In the genomic region with DNA sequence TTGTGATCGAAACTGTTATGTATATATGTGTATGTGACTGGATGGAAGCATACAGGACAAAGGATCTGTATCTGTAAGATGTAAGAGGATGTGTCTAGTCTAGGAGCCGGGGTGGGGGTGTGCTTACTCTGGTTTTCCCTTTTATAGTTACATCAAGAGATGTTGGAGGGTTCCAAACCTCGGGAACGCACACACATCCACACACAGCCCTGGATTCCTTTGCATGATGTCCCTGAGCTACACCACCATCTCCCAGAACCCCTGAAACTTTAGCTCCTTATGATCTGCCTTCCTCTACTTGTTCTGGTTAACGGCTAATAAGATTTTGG, we compare ENCODE assay signal across 8 mouse cellular contexts. TPM values are rescaled to one million over a fixed set of nuclear protein-coding genes. Genes with fewer than 3 reads are reported as not detected.
DNase-seq lines count a peak whose midpoint lies in the region; ATAC-seq and TF ChIP-seq lines count a peak whose summit lies in the region.

No protein-coding gene starts in this region.

- peak; percentile 41 for DNase-seq in kidney, adult 9 months
- DNase-seq in kidney, postnatal 14 days, result no peak
- DNase-seq in hindbrain, embryonic 11.5 days (ENCODE audit: low spot score), result no peak
- no peak for DNase-seq in liver, postnatal 0 days
- DNase-seq in frontal cortex, postnatal 10 days (ENCODE audit: low spot score in 2 of 2), result no peak
- no peak for DNase-seq in thymus, postnatal 10 days (ENCODE audit: low spot score in 2 of 2)
- no peak for DNase-seq in natural killer cell, adult 2 months (ENCODE audit: low spot score in 2 of 2)

- H3K9ac ChIP-seq in hindbrain, embryonic 11.5 days (ENCODE audit: low read depth, low read length), result no peak overlapping the region
- peak overlapping the region; percentile 77 for H3K9ac ChIP-seq in liver, postnatal 0 days (replicated peaks)

- H3K4me2 ChIP-seq in hindbrain, embryonic 11.5 days (replicated peaks; ENCODE audit: low read depth, low read length), result no peak overlapping the region
- H3K4me2 ChIP-seq in liver, postnatal 0 days (ENCODE audit: low read depth, low read length), result peak overlapping the region; percentile 91

- WGBS in hindbrain, embryonic 11.5 days, result 80% methylated on average over 5 of the region's 5 CpGs
- WGBS in liver, postnatal 0 days (ENCODE audit: insufficient replicate concordance), result 64% methylated on average over 5 of the region's 5 CpGs

- no peaks in the 10 kb centered on the region for H3K36me3 ChIP-seq in hindbrain, embryonic 11.5 days (ENCODE audit: control insufficient read depth, insufficient read depth, low read length)
- H3K36me3 ChIP-seq in liver, postnatal 0 days (replicated peaks; ENCODE audit: insufficient read depth, low read length), result peaks cover 32% of the 10 kb centered on the region

- no peak for ATAC-seq in hindbrain, embryonic 11.5 days (ENCODE audit: low FRiP score)
- ATAC-seq in liver, postnatal 0 days, result no peak

- no peaks in the 10 kb centered on the region for H3K9me3 ChIP-seq in hindbrain, embryonic 11.5 days (ENCODE audit: control insufficient read depth, low read length)
- H3K9me3 ChIP-seq in liver, postnatal 0 days (ENCODE audit: low read length), result no peaks in the 10 kb centered on the region

- H3K4me3 ChIP-seq in brown adipose tissue, adult 24 weeks (ENCODE audit: insufficient read depth, low read depth, low read length), result peak overlapping the region; percentile 77
- H3K4me3 ChIP-seq in hindbrain, embryonic 11.5 days (ENCODE audit: low read depth, low read length), result 0 out of 2 replicates have a peak overlapping the region, but pooled peaks have one; percentile 2
- peak overlapping the region; percentile 65 for H3K4me3 ChIP-seq in liver, postnatal 0 days (ENCODE audit: low read depth, low read length)

- peaks cover 19% of the 10 kb centered on the region for H3K4me1 ChIP-seq in brown adipose tissue, adult 24 weeks (ENCODE audit: control insufficient read depth, insufficient read depth, insufficient read length, low read length)
- no peaks in the 10 kb centered on the region for H3K4me1 ChIP-seq in hindbrain, embryonic 11.5 days (replicated peaks; ENCODE audit: control insufficient read depth, insufficient read depth, low read length)
- peaks cover 58% of the 10 kb centered on the region for H3K4me1 ChIP-seq in liver, postnatal 0 days (ENCODE audit: insufficient read depth)

- TF ChIP-seq EP300 in liver, postnatal 0 days (IDR thresholded peaks at IDR 0.05; ENCODE audit: low read depth), result no peak

- H3K27me3 ChIP-seq in hindbrain, embryonic 11.5 days (ENCODE audit: control insufficient read depth, insufficient read depth, low read length), result no peaks in the 10 kb centered on the region
- no peaks in the 10 kb centered on the region for H3K27me3 ChIP-seq in liver, postnatal 0 days (ENCODE audit: insufficient read depth, low read length)

- no peak for TF ChIP-seq CTCF in liver, postnatal 0 days (IDR thresholded peaks at IDR 0.05; ENCODE audit: low read depth)

- peak overlapping the region; percentile 98 for H3K27ac ChIP-seq in brown adipose tissue, adult 24 weeks (replicated peaks; ENCODE audit: low read depth, low read length)
- H3K27ac ChIP-seq in hindbrain, embryonic 11.5 days (ENCODE audit: low read depth, low read length), result no peak overlapping the region
- H3K27ac ChIP-seq in liver, postnatal 0 days (ENCODE audit: low read depth), result peak overlapping the region; percentile 96

RNA-seq across cellular contexts. Expression of a gene that starts 1.7 kb away (rescaled TPM):
- polyA plus RNA-seq in brown adipose tissue, adult 24 weeks (2012; ENCODE audit: insufficient read depth, insufficient read length, missing spikeins), result 243 and 355 TPM in 2 replicates
- 22.0 and 22.5 TPM in 2 replicates for polyA plus RNA-seq in hindbrain, embryonic 11.5 days (2014; fragmentation: Nextera tagmentation; extraction: Ambion mirVana)
- 64.4 and 93.5 TPM in 2 replicates for polyA plus RNA-seq in liver, postnatal 0 days (2015; fragmentation: Nextera tagmentation; extraction: Ambion mirVana)

RNA-seq across cellular contexts. Expression of a gene that starts 19.6 kb away (rescaled TPM):
- 73.4 and 85.4 TPM in 2 replicates for polyA plus RNA-seq in brown adipose tissue, adult 24 weeks (2012; ENCODE audit: insufficient read depth, insufficient read length, missing spikeins)
- polyA plus RNA-seq in hindbrain, embryonic 11.5 days (2014; fragmentation: Nextera tagmentation; extraction: Ambion mirVana), result 334 and 359 TPM in 2 replicates
- 80.4 and 88.9 TPM in 2 replicates for polyA plus RNA-seq in liver, postnatal 0 days (2015; fragmentation: Nextera tagmentation; extraction: Ambion mirVana)

RNA-seq across cellular contexts. Expression of a gene that starts 30.4 kb away (rescaled TPM):
- 16.2 and 37.3 TPM in 2 replicates for polyA plus RNA-seq in brown adipose tissue, adult 24 weeks (2012; ENCODE audit: insufficient read depth, insufficient read length, missing spikeins)
- 22.7 and 30.1 TPM in 2 replicates for polyA plus RNA-seq in hindbrain, embryonic 11.5 days (2014; fragmentation: Nextera tagmentation; extraction: Ambion mirVana)
- polyA plus RNA-seq in liver, postnatal 0 days (2015; fragmentation: Nextera tagmentation; extraction: Ambion mirVana), result 9.4 and 10.6 TPM in 2 replicates

RNA-seq across cellular contexts. Expression of a gene that starts 44.4 kb away (rescaled TPM):
- 587 and 667 TPM in 2 replicates for polyA plus RNA-seq in brown adipose tissue, adult 24 weeks (2012; ENCODE audit: insufficient read depth, insufficient read length, missing spikeins)
- polyA plus RNA-seq in hindbrain, embryonic 11.5 days (2014; fragmentation: Nextera tagmentation; extraction: Ambion mirVana), result 706 and 742 TPM in 2 replicates
- polyA plus RNA-seq in liver, postnatal 0 days (2015; fragmentation: Nextera tagmentation; extraction: Ambion mirVana), result 699 and 710 TPM in 2 replicates

RNA-seq across cellular contexts. Expression of a gene that starts 44.4 kb away (rescaled TPM):
- 1,002 and 1,055 TPM in 2 replicates for polyA plus RNA-seq in brown adipose tissue, adult 24 weeks (2012; ENCODE audit: insufficient read depth, insufficient read length, missing spikeins)
- polyA plus RNA-seq in hindbrain, embryonic 11.5 days (2014; fragmentation: Nextera tagmentation; extraction: Ambion mirVana), result 445 and 467 TPM in 2 replicates
- 379 and 389 TPM in 2 replicates for polyA plus RNA-seq in liver, postnatal 0 days (2015; fragmentation: Nextera tagmentation; extraction: Ambion mirVana)

Comparison
In these comparisons a context has a peak if more than half of its experiments do, and no peak if none do; other contexts are left out.
1. H3K4me3 ChIP-seq: peak in every context shown above with its lines; median percentile 77 in brown adipose tissue, adult 24 weeks; 65 in liver, postnatal 0 days; 2 in hindbrain, embryonic 11.5 days.